Mouse (Mus musculus) spleen, adult 2 months (tissue): ENCODE results near the gene Plcd1.

ENCODE experiments used
- CTCF ChIP-seq: fragments of 200-500 bp; IDR thresholded peaks from 2 replicates; pipeline ENCODE4 v1.5.1; 2011; ENCODE audit warnings: mild to moderate bottlenecking, inconsistent platforms; ENCODE audit not compliant: insufficient read depth, insufficient read length, insufficient replicate concordance; ENCODE audit errors: extremely low read depth
- POLR2A ChIP-seq: fragments of 200-500 bp; IDR thresholded peaks from 2 replicates; pipeline ENCODE4 v1.6.1; 2011; ENCODE audit warnings: low read depth, low read length, inconsistent platforms

DNA sequence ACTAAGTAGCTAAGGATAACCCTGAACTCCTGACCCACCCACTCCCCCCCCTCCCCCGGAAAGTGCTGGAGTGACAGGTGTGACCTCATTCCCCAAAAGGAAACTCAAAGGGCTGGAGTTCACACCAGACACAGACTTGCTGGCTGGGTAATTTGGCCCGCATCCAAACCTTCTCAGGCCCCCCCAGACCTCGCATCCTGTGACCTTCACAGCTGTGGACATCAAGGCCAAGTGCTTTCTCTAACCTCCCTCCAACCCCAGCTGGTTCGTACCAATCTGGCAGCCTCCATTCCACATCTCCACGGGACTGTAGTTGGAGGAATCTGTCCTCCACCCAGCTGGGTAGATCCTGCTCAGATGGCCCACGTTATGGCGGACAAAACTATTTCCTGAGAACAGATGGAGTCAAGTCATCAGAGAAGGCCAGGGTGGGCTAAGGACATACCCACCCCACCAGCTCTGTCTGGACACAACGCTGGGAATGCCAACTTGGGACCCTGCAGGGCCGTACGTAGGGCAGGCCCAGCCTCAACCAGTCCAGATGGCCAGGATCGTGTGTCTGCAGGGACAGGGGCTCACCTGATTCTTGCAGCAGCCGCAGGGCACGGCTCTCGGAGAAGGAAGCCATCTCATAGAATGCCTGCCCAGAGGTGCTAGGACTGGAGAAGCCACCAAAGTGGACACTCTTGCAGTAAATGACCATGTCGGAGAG is 20.0 kb downstream of the Plcd1 start:
- TF ChIP-seq CTCF (no peak), POLR2A (no peak)
